Mouse (Mus musculus) lung, postnatal 36 days (tissue): ENCODE results near the gene Gdf10.

Experiments
- DNase-seq: peaks from one replicate; pipeline ENCODE4 v3.0.0; 2022; ENCODE audit warnings: mixed read lengths

Gene Gdf10

GRCm38 (mm10) chr14:33940739-33941138 lies 17.4 kb downstream of the Gdf10 start, which contains the start of gene Gdf2:
TSS of gene Gdf2 (plus strand) at chr14:33941039.
- no peak for DNase-seq

- no peak for DNase-seq
Measured at GRCm38 (mm10) chr14:33942222-33942621, 18.8 kb downstream of the Gdf10 start.

GRCm38 (mm10) chr14:33946125-33946524 lies 22.7 kb downstream of the Gdf10 start:
- DNase-seq, result no peak

GRCm38 (mm10) chr14:33952233-33952981 lies 29.0 kb downstream of the Gdf10 start:
- DNase-seq, result no peak

GRCm38 (mm10) chr14:33953761-33954160 lies 30.4 kb downstream of the Gdf10 start, which contains the start of gene Rbp3:
TSS of gene Rbp3 (plus strand) at chr14:33954003.
- no peak for DNase-seq

GRCm38 (mm10) chr14:33956055-33956454 lies 32.7 kb downstream of the Gdf10 start:
- no peak for DNase-seq

GRCm38 (mm10) chr14:33958186-33958585 lies 34.8 kb downstream of the Gdf10 start:
- DNase-seq, result no peak

- no peak for DNase-seq
Measured at GRCm38 (mm10) chr14:33958841-33959240, 35.5 kb downstream of the Gdf10 start.

GRCm38 (mm10) chr14:33959341-33959740 lies 36.0 kb downstream of the Gdf10 start:
- DNase-seq, result peak; percentile 53

GRCm38 (mm10) chr14:33965675-33966074 lies 42.3 kb downstream of the Gdf10 start:
- DNase-seq, result no peak

GRCm38 (mm10) chr14:33972679-33973078 lies 49.3 kb downstream of the Gdf10 start:
- DNase-seq, result no peak

- DNase-seq, result no peak
Measured at GRCm38 (mm10) chr14:33974752-33975151, 51.4 kb downstream of the Gdf10 start.

GRCm38 (mm10) chr14:33977748-33978147 lies 54.4 kb downstream of the Gdf10 start:
- DNase-seq, result no peak

- no peak for DNase-seq
Measured at GRCm38 (mm10) chr14:33978604-33979059, 55.2 kb downstream of the Gdf10 start, which contains the start of gene Zfp488. TSS of gene Zfp488 (minus strand) at chr14:33978764.
